Mouse (Mus musculus) pancreas, adult 10 weeks (tissue): Measurements from ENCODE around the gene Fam110c. TPM values are rescaled to one million over a fixed set of nuclear protein-coding genes. Genes with fewer than 3 reads are reported as not detected.

ENCODE experiments used
- polyA plus RNA-seq: library from polyadenylated mRNA; stranded (reverse); fragments of 350-450 nt; fragmentation: Illumina TruSeq; extraction: RNeasy Lipid Tissue Mini Kit (QIAGEN cat#74804); gene quantifications from one replicate; pipeline ENCODE4 v1.2.3, GENCODE M21; 2015; ENCODE audit warnings: low read depth, low replicate concordance; ENCODE audit not compliant: insufficient read depth

The Fam110c gene
- polyA plus RNA-seq = 4.3 TPM

DNA sequence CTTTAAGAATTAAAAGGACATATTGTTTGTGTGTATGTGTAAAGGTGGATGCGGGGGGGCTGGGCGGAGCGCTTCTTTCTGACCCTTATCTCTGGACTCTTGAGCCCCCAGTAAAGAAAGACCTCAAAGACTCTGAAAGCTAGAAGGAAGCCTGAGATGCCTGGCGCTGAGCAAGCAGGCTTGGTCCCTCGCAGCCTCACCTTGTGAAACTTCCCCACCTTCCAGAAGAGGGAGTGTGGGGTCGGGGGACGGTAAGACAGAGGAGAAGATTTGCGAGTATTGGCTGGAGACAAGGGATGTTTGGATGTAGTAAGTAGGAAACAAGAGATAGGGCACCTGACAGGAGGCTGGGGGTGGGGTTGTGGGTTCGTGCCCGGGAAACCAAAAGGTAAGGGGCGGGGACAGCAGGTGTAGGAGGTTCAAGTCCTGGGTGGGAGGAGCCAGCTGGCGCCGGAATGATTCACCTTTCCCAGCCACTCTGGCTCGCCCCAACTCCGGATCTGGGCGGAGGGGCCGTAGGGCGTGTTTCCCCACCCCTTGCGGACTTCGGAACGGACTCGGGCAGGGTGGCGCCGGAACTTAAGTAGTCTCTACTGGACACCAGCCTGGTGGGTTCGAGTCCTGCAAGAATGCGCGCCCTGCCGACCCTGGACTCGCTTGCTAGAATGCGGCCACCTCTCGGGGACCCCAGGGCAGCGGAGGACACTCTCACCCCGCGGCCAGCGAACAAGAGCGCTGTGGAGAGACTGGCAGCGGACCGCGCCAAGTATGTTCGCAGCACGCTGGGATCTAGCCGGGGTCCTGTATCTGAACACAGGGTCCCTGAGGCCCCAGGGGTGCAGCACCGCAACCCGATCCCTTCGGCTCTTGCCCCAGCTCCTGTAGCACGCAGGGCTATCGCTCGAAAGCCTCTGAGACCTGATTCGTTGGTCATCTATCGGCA is at the start of gene Fam110c:
Gene Fam110c, plus strand, starts transcription at position 450 of the 943 bp plus-strand sequence.

Other genes starting within 250 kb of the Fam110c start
- gene Alkal2, start 189.5 kb upstream of the Fam110c start, polyA plus RNA-seq = 0.92 TPM
- 7.9 TPM for gene Acp1, start 162.3 kb upstream of the Fam110c start, polyA plus RNA-seq
- gene Sh3yl1, start 162.2 kb upstream of the Fam110c start, polyA plus RNA-seq = 3.0 TPM
- not detected for gene Gm6993, start 166.9 kb downstream of the Fam110c start, polyA plus RNA-seq
- 19.4 TPM for gene Lamb1, start 191.4 kb downstream of the Fam110c start, polyA plus RNA-seq